Mouse (Mus musculus) midbrain, embryonic 14.5 days (tissue): ENCODE measurements around the gene D10Wsu102e. TPM values are rescaled to one million over a fixed set of nuclear protein-coding genes. Genes with fewer than 3 reads are reported as not detected.
"Not testable (repeated sequence)": the region's sequence is repeated elsewhere in the genome, so short reads cannot be mapped to it uniquely, and the experiment has no call there.

Source experiments
- ATAC-seq: fragments of 200-750 bp; cut with Nextera tagmentation; 2 replicates; pipeline ENCODE4 v1.8.0; 2017; ENCODE audit warnings: moderate number of reproducible peaks, moderate library complexity; ENCODE audit not compliant: low FRiP score, low TSS enrichment
- DNase-seq: peaks from one replicate; pipeline ENCODE4 v3.0.0-alpha.2; 2015
- H3K27ac ChIP-seq: fragments of 300-500 bp; sonication (generic); replicated peaks from 2 replicates; pipeline ENCODE4 v1.5.1; 2014; ENCODE audit warnings: mild to moderate bottlenecking, low read depth, low read length, moderate library complexity
- H3K27me3 ChIP-seq: fragments of 300-500 bp; sonication (generic); 2 replicates; pipeline ENCODE4 v1.6.1; 2014; ENCODE audit warnings: low read length, control low read depth, mixed read lengths; ENCODE audit not compliant: control insufficient read depth, insufficient read depth
- H3K36me3 ChIP-seq: fragments of 300-500 bp; sonication (generic); 2 replicates; pipeline ENCODE4 v1.6.1; 2014; ENCODE audit warnings: low read length, control low read depth; ENCODE audit not compliant: control insufficient read depth, insufficient read depth
- H3K4me1 ChIP-seq: fragments of 300-500 bp; sonication (generic); 2 replicates; pipeline ENCODE4 v1.6.1; 2014; ENCODE audit warnings: mild to moderate bottlenecking, antibody characterized with exemption, low read length, control low read depth; ENCODE audit not compliant: control insufficient read depth, insufficient read depth
- H3K4me2 ChIP-seq: fragments of 300-500 bp; sonication (generic); 2 replicates; pipeline ENCODE4 v1.6.1; 2014; ENCODE audit warnings: mild to moderate bottlenecking, low read length, moderate library complexity
- H3K4me3 ChIP-seq: fragments of 300-500 bp; sonication (generic); replicated peaks from 2 replicates; pipeline ENCODE4 v1.5.1; 2014; ENCODE audit warnings: low read depth, low read length
- H3K9ac ChIP-seq: fragments of 300-500 bp; sonication (generic); replicated peaks from 2 replicates; pipeline ENCODE4 v1.6.1; 2014; ENCODE audit warnings: mild to moderate bottlenecking, low read length, moderate library complexity
- H3K9me3 ChIP-seq: fragments of 300-500 bp; sonication (generic); 2 replicates; pipeline ENCODE4 v1.6.1; 2016; ENCODE audit warnings: low read length, control low read depth, mixed read lengths; ENCODE audit not compliant: control insufficient read depth
- WGBS: fragments of 180-500 bp; shearing (Covaris S2); extraction: QIAGEN DNeasy Blood & Tissue Kit; methylation state at CpG from one replicate; pipeline ENCODE4 v1.1.7; 2014; 5-methylcytosine and 5-hydroxymethylcytosine counted together
- polyA plus RNA-seq: library from polyadenylated mRNA; unstranded; fragments of >200 nt; fragmentation: Nextera tagmentation; extraction: Ambion mirVana; gene quantifications from 2 replicates; pipeline ENCODE4 v1.2.1, GENCODE M21; 2014

The D10Wsu102e gene
- polyA plus RNA-seq, 1 experiment from 2014 or later: 1.1 TPM

- not testable (repeated sequence) for H3K27me3 ChIP-seq, H3K9ac ChIP-seq
- H3K36me3 ChIP-seq: peaks cover 47% of the 10 kb centered on the region
Observed at GRCm38 (mm10) chr10:83524238-83524637, 164.2 kb downstream of the D10Wsu102e start.

GRCm38 (mm10) chr10:83530384-83530967 lies 170.5 kb downstream of the D10Wsu102e start:
- no peak for ATAC-seq
- no peak overlapping the region for H3K9ac ChIP-seq
- H3K4me3 ChIP-seq: no peak overlapping the region
- no peak overlapping the region for H3K27ac ChIP-seq
- WGBS: 86% methylated on average over 6 of the region's 6 CpGs
- DNase-seq: no peak
- H3K4me2 ChIP-seq: no peak overlapping the region
- peaks cover 8% of the 10 kb centered on the region for H3K4me1 ChIP-seq
- H3K36me3 ChIP-seq: peaks cover 17% of the 10 kb centered on the region
- H3K27me3 ChIP-seq: no peaks in the 10 kb centered on the region; the same call in 1 of the 2 replicates
- H3K9me3 ChIP-seq: no peaks in the 10 kb centered on the region

More at GRCm38 (mm10) chr10:83524238-83524637, 164.2 kb downstream of the D10Wsu102e start:
- not testable (repeated sequence) for DNase-seq, H3K4me3 ChIP-seq, H3K4me1 ChIP-seq, H3K27ac ChIP-seq, H3K9me3 ChIP-seq, ATAC-seq, H3K4me2 ChIP-seq

DNA sequence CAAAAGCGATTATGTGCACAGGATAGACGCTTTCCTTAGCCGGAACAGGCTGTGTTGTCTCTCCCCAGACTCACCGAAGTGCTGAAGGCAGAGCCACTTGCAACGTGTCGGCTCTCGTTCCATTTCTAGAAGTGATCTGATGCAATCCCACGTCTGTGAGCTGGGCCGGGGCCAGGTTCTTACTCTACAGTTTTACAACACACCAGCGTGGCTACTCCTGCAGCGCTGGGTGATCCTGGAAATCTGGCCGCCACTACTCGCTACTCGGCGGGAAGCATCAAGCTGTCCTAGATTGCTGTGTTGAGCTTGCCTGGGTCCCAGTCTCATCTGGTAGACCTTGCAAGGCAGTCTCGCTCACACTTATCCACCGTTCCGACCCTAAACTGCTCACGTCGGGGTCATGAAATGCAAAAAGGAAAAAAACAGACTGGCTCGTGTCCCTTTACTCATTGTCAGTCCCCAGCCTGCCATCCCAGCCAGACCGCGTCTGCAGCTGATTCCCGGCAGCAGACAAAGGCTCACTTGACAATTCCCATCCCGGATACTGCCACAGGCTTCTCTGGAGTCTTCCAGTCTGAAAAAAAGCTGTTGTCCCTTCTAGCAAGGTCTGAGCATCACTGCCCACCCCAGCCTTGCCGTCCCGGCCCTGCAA lies 173.4 kb downstream of the D10Wsu102e start:
- peak overlapping the region; percentile 78 for H3K4me2 ChIP-seq
- ATAC-seq (peak; percentile 71), DNase-seq (peak; percentile 71)
- 3% methylated on average over 27 of the region's 27 CpGs for WGBS
- H3K4me1 ChIP-seq: peaks cover 8% of the 10 kb centered on the region
- peak overlapping the region; percentile 89 for H3K27ac ChIP-seq
- peak overlapping the region; percentile 71 for H3K4me3 ChIP-seq
- no peaks in the 10 kb centered on the region for H3K36me3 ChIP-seq
- peak overlapping the region; percentile 86 for H3K9ac ChIP-seq
- H3K9me3 ChIP-seq: no peaks in the 10 kb centered on the region
- H3K27me3 ChIP-seq: no peaks in the 10 kb centered on the region; the same call in 1 of the 2 replicates

GRCm38 (mm10) chr10:83533910-83534283 lies 173.9 kb downstream of the D10Wsu102e start, which contains the start of gene Aldh1l2:
Gene Aldh1l2 (minus strand): TSS chr10:83534140.
- H3K27me3 ChIP-seq: no peaks in the 10 kb centered on the region; the same call in 1 of the 2 replicates
- peak within 1 kb of the TSS; percentile 78 for H3K4me2 ChIP-seq
- H3K9me3 ChIP-seq: no peaks in the 10 kb centered on the region
- ATAC-seq: peak; percentile 96
- H3K4me1 ChIP-seq: peaks cover 8% of the 10 kb centered on the region
- DNase-seq: peak; percentile 91
- WGBS: under 1% methylated on average over 21 of the region's 21 CpGs
- H3K4me3 ChIP-seq: peak within 1 kb of the TSS; percentile 71
- peak within 1 kb of the TSS; percentile 89 for H3K27ac ChIP-seq
- H3K9ac ChIP-seq: peak within 1 kb of the TSS; percentile 86
- H3K36me3 ChIP-seq: no peaks in the 10 kb centered on the region

GRCm38 (mm10) chr10:83536436-83536835 lies 176.4 kb downstream of the D10Wsu102e start:
- Histone ChIP-seq H3K4me3 (no peak overlapping the region), H3K36me3 (no peaks in the 10 kb centered on the region), H3K4me1 (peaks cover 8% of the 10 kb centered on the region), H3K27ac (no peak overlapping the region), H3K27me3 (no peaks in the 10 kb centered on the region; the same call in 1 of the 2 replicates), H3K9me3 (no peaks in the 10 kb centered on the region), H3K4me2 (no peak overlapping the region), H3K9ac (no peak overlapping the region)
- no peak for DNase-seq
- 0% methylated on average over 1 of the region's 1 CpGs for WGBS
- no peak for ATAC-seq

Other genes starting within 250 kb of the D10Wsu102e start
- 8.6 and 9.9 TPM in 2 replicates for gene Slc41a2, start 22.3 kb upstream of the D10Wsu102e start, polyA plus RNA-seq
- 16.0 and 18.5 TPM in 2 replicates for gene Aldh1l2, start 173.9 kb downstream of the D10Wsu102e start, polyA plus RNA-seq
- 20.7 and 35.0 TPM in 2 replicates for gene Washc4, start 183.5 kb downstream of the D10Wsu102e start, polyA plus RNA-seq